Mouse (Mus musculus): ENCODE measurements around the gene Pcgf3.
"Not testable (repeated sequence)": the region's sequence is repeated elsewhere in the genome, so short reads cannot be mapped to it uniquely, and the experiment has no call there.

Pcgf3 gene

GRCm38 (mm10) chr5:108473737-108474136, 12.7 kb downstream of the Pcgf3 start:
- no peak for DNase-seq

- DNase-seq, result no peak
Measured at GRCm38 (mm10) chr5:108475977-108476376, 14.9 kb downstream of the Pcgf3 start.

- DNase-seq, result no peak
Measured at GRCm38 (mm10) chr5:108483006-108483405, 22.0 kb downstream of the Pcgf3 start.

- peak; percentile 52 for DNase-seq
Measured at GRCm38 (mm10) chr5:108485239-108485638, 24.2 kb downstream of the Pcgf3 start.

- not testable (repeated sequence) for DNase-seq
Measured at GRCm38 (mm10) chr5:108486148-108486547, 25.1 kb downstream of the Pcgf3 start.

GRCm38 (mm10) chr5:108501573-108501972, 40.5 kb downstream of the Pcgf3 start:
- no peak for DNase-seq

GRCm38 (mm10) chr5:108502286-108502685, 41.3 kb downstream of the Pcgf3 start:
- DNase-seq, result no peak

- DNase-seq, result peak; percentile 82
Measured at GRCm38 (mm10) chr5:108515581-108516361, 54.7 kb downstream of the Pcgf3 start.

- DNase-seq, result no peak
Measured at GRCm38 (mm10) chr5:108516655-108517054, 55.6 kb downstream of the Pcgf3 start.

GRCm38 (mm10) chr5:108518106-108518885, 57.3 kb downstream of the Pcgf3 start:
- DNase-seq, result peak; percentile 82

GRCm38 (mm10) chr5:108518951-108519350, 57.9 kb downstream of the Pcgf3 start:
- no peak for DNase-seq

- peak; percentile 38 for DNase-seq
Measured at GRCm38 (mm10) chr5:108520153-108520552, 59.1 kb downstream of the Pcgf3 start.

- no peak for DNase-seq
Measured at GRCm38 (mm10) chr5:108521016-108521415, 60.0 kb downstream of the Pcgf3 start.

GRCm38 (mm10) chr5:108521896-108522295, 60.9 kb downstream of the Pcgf3 start:
- DNase-seq, result no peak

GRCm38 (mm10) chr5:108522597-108522996, 61.6 kb downstream of the Pcgf3 start:
- DNase-seq, result no peak

- DNase-seq, result no peak
Measured at GRCm38 (mm10) chr5:108534188-108534587, 73.2 kb downstream of the Pcgf3 start.

- DNase-seq, result no peak
Measured at GRCm38 (mm10) chr5:108543516-108544291, 82.7 kb downstream of the Pcgf3 start.

- peak; percentile 46 for DNase-seq
Measured at GRCm38 (mm10) chr5:108547636-108548035, 86.6 kb downstream of the Pcgf3 start.

GRCm38 (mm10) chr5:108549137-108549488, 88.1 kb downstream of the Pcgf3 start:
- peak; percentile 58 for DNase-seq

GRCm38 (mm10) chr5:108549489-108550206, 88.6 kb downstream of the Pcgf3 start, which contains the start of gene Cplx1:
Gene Cplx1 (minus strand): TSS chr5:108550024.
- DNase-seq, result peak; percentile 87

GRCm38 (mm10) chr5:108550207-108550594, 89.2 kb downstream of the Pcgf3 start:
- DNase-seq, result no peak

GRCm38 (mm10) chr5:108554041-108554440, 93.0 kb downstream of the Pcgf3 start:
- no peak for DNase-seq
